Mouse (Mus musculus): Measurements from ENCODE around the gene Pmp22.

- TF ChIP-seq CTCF (IDR thresholded peaks at IDR 0.05; ENCODE audit: low read depth, low read length) (no peak), POLR2A (IDR thresholded peaks at IDR 0.05; ENCODE audit: extremely low read depth, insufficient read depth, low read length) (no peak)
These were observed 34.3 kb upstream of the Pmp22 start for GRCm38 (mm10) chr11:63094496-63094895.
